Mouse (Mus musculus): ENCODE data around the gene Enc1. TPM values are rescaled to one million over a fixed set of nuclear protein-coding genes. Genes with fewer than 3 reads are reported as not detected.

Gene Enc1
- total RNA-seq (2021) = 100 to 1,000 TPM; 640 to 678 TPM
- long read RNA-seq, experiment 1, full-length matches to known transcripts = 1 of 82 reads
- long read RNA-seq, experiment 1, partial matches to known transcripts = 0 of 82 reads
- long read RNA-seq, experiment 1, other reads (novel, unspliced or antisense) = 81 of 82 reads
- long read RNA-seq, experiment 2, full-length matches to known transcripts = 3 of 59 reads
- long read RNA-seq, experiment 2, partial matches to known transcripts = 3 of 59 reads
- long read RNA-seq, experiment 2, other reads (novel, unspliced or antisense) = 53 of 59 reads

- DNase-seq (ENCODE audit: low spot score in 2 of 2) = peak; percentile 86 to 91
Measured at GRCm38 (mm10) chr13:97240965-97241786, at the start of gene Enc1. Enc1 (plus strand) TSS chr13:97241105.

- DNase-seq (ENCODE audit: low spot score in 2 of 2) = no peak
Measured at GRCm38 (mm10) chr13:97192649-97193048, 48.3 kb upstream of the Enc1 start.

GRCm38 (mm10) chr13:97193420-97193819, 47.5 kb upstream of the Enc1 start:
- peak; percentile 70 to 71 for DNase-seq (ENCODE audit: low spot score in 2 of 2)

GRCm38 (mm10) chr13:97196186-97196924, 44.5 kb upstream of the Enc1 start:
- DNase-seq (ENCODE audit: low spot score in 2 of 2) = no peak

GRCm38 (mm10) chr13:97196925-97197218, 44.0 kb upstream of the Enc1 start:
- no peak for DNase-seq (ENCODE audit: low spot score in 2 of 2)

- DNase-seq (ENCODE audit: low spot score in 2 of 2) = peak; percentile 82 to 90
Measured at GRCm38 (mm10) chr13:97197932-97198562, 42.9 kb upstream of the Enc1 start, which contains the start of gene Hexb. Hexb (minus strand) TSS chr13:97198357.

GRCm38 (mm10) chr13:97199123-97199522, 41.8 kb upstream of the Enc1 start:
- no peak for DNase-seq (ENCODE audit: low spot score in 2 of 2)

DNA sequence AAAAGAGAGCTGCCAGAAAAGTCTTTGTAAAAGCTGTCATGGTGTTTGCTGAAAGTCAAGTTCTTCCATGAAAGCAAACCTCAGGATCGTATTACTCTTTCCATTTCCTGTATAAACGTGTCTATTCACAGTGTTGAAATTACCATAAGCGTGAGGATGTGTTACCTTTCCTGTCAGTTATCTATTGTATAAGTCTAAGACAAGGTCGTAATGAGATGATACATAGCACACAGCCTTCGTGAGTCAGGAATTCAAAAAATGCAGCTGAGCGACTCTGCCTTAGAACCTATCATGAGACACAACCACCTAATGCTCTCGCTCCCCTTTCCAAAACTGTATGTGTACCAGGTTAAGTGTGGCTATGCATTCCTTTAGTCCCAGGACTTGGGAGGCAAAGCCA, 39.8 kb upstream of the Enc1 start:
- DNase-seq (ENCODE audit: low spot score in 2 of 2) = no peak

GRCm38 (mm10) chr13:97201896-97202295, 39.0 kb upstream of the Enc1 start:
- DNase-seq (ENCODE audit: low spot score in 2 of 2) = no peak

DNA sequence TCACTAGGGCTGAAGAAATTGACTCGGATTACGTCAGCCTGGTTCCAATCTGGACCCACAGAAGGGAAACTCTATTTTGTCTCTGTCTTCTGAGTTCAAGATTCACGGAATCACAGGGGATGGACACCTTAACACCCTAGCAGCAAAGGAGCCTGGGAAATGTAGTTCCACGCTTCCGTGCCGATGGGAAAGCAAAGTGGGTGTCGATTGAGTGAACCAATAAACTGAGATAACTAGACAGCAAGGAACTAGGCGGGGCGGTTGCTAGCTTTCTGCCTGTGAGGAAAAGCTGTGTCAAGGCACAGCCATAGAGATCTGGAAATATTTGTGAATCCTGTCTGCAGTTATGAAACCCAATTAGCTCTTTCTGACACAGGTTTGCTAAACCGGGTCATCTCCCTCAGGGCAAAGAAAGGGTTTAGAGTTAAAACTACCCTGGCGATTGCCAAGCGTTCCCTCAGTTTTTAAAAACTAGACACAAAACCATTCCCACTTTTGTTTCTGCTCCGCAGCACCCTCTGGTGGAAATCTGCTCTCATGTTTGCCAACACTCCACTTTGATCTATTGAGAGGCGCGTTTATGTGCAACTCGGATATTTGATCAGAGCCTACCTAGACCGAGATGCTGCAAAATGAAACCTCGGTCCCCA, 35.7 kb upstream of the Enc1 start:
- DNase-seq (ENCODE audit: low spot score in 2 of 2) = peak; percentile 90 to 92

DNA sequence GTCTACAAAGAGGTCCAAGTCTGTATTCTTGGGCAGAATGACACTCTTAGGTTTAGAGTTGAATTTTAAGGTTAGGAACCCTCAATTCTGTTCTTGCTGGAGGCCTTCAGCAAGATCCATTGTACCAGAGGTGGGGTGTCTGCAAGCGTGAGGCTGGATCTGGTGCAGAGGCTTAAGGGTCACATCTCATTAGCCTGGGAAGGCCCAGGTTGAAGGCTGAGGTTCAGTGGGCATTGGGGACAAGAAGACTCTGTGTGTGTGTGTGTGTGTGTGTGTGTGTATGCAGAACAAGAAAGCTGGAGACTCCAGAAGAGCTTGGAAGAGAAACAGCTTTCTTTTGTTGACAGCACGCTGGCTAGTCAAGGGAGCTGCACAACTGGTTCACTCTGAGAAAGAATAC, 34.9 kb upstream of the Enc1 start:
- no peak for DNase-seq (ENCODE audit: low spot score in 2 of 2)

- DNase-seq (ENCODE audit: low spot score in 2 of 2) = no peak
Measured at GRCm38 (mm10) chr13:97207472-97208111, 33.3 kb upstream of the Enc1 start.

DNA sequence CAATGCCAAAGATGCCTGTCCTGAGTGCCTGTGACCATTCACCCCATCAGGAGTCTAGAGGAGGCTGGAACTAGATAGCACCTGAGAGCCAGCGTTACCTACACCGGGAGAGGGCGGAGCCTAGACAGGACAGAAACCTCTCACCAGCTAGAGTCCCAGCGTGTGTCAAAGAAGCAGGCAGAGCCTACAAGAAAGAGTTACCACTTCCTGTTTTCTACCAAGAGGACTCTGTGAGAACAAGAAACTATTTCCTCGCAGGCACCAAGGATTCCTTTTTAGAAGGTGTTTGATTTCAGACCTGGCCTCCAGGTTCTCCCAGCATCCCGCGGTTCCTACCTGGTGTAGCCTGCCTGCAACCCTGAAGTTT, 32.8 kb upstream of the Enc1 start:
- no peak for DNase-seq (ENCODE audit: low spot score in 2 of 2)

DNA sequence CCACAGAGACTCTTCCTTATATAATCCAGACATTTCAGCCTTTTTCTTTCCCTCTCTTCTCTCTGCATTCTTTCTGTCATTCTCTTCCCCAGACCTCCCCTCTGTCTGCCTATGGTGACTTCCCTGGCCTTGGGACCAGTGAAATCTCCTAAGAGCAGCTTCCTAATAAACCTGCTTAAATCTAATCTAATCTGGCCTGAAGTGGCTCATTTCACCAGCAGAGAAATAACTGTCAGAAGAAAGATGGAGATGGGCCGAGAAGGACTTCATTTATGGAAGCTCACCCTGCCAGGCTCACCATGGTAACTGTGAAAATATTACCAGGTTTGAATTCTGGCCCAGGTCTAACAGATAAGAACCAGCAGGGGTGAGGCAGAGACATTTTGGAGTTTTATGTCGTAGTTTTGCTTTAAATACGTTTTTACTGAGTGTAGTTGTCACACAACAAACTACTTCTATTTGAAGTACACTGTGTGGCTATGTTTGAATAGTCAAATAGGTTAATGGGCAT, 32.4 kb upstream of the Enc1 start:
- DNase-seq (ENCODE audit: low spot score in 2 of 2) = no peak

GRCm38 (mm10) chr13:97214583-97215268, 26.2 kb upstream of the Enc1 start:
- DNase-seq (ENCODE audit: low spot score in 2 of 2) = no peak

- DNase-seq (ENCODE audit: low spot score in 2 of 2) = no peak
Measured at GRCm38 (mm10) chr13:97215563-97215962, 25.3 kb upstream of the Enc1 start.

GRCm38 (mm10) chr13:97216196-97216595, 24.7 kb upstream of the Enc1 start:
- DNase-seq (ENCODE audit: low spot score in 2 of 2) = no peak

DNA sequence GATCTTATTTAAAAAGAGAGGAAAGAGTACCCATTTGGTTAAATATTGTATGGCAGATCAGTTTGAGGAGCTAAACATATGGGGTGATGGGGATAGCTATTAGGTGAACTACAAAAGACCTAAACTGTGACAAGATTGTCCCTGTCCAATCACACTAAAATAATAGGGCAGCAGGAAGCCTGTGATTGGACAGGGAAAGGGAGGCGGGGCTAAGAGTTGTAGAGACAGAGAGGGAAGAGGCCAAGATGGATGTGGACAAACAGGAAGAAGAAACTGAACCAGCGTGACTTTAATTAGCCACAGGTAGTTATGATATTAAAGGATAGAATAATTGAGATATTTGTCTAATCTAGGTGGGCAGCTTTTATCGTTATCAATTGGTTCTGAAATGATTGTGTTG, 20.9 kb upstream of the Enc1 start:
- no peak for DNase-seq (ENCODE audit: low spot score in 2 of 2)

GRCm38 (mm10) chr13:97223856-97224255, 17.0 kb upstream of the Enc1 start:
- DNase-seq (ENCODE audit: low spot score in 2 of 2) = no peak
